Mouse (Mus musculus): ENCODE measurements around the gene Gm49383. TPM values are rescaled to one million over a fixed set of nuclear protein-coding genes. Genes with fewer than 3 reads are reported as not detected.
"Not testable (repeated sequence)": the region's sequence is repeated elsewhere in the genome, so short reads cannot be mapped to it uniquely, and the experiment has no call there.

The Gm49383 gene
- total RNA-seq, 2 experiments from 2014 or later, result 5.7 to 5.9 TPM

- DNase-seq, result no peak
Measured at GRCm38 (mm10) chr12:69198985-69199384, 2.1 kb upstream of the Gm49383 start.

- peak; percentile 61 to 70 for DNase-seq
Measured at GRCm38 (mm10) chr12:69198164-69198535, 1.2 kb upstream of the Gm49383 start, which contains the start of gene Dnaaf2. Dnaaf2 (minus strand) TSS chr12:69198429.

GRCm38 (mm10) chr12:69197378-69198163 is 667 bp upstream of the Gm49383 start:
- DNase-seq, result peak; percentile 42 to 48

- DNase-seq, result no peak
Measured at GRCm38 (mm10) chr12:69192637-69193036, 4.3 kb downstream of the Gm49383 start.

GRCm38 (mm10) chr12:69191396-69191795 is 5.5 kb downstream of the Gm49383 start:
- DNase-seq, result no peak

GRCm38 (mm10) chr12:69190522-69190921 is 6.4 kb downstream of the Gm49383 start:
- no peak for DNase-seq

- no peak for DNase-seq
Measured at GRCm38 (mm10) chr12:69190074-69190473, 6.8 kb downstream of the Gm49383 start.

- DNase-seq, result no peak
Measured at GRCm38 (mm10) chr12:69186811-69187471, 10.0 kb downstream of the Gm49383 start.

- DNase-seq, result no peak
Measured at GRCm38 (mm10) chr12:69185371-69185770, 11.5 kb downstream of the Gm49383 start.

GRCm38 (mm10) chr12:69184342-69185295 is 12.3 kb downstream of the Gm49383 start:
- peak in 1 of 2 experiments; percentile 63 for DNase-seq

GRCm38 (mm10) chr12:69183583-69184308 is 13.2 kb downstream of the Gm49383 start, which contains the start of the genes Rpl36al and Mgat2:
Rpl36al (minus strand) TSS chr12:69184083.
Mgat2 (plus strand) TSS chr12:69184157.
- peak; percentile 98 to 99 for DNase-seq

GRCm38 (mm10) chr12:69181800-69182199 is 15.1 kb downstream of the Gm49383 start:
- no peak for DNase-seq

- DNase-seq, result no peak
Measured at GRCm38 (mm10) chr12:69179371-69179770, 17.5 kb downstream of the Gm49383 start.

GRCm38 (mm10) chr12:69177526-69177925 is 19.4 kb downstream of the Gm49383 start:
- no peak for DNase-seq

- DNase-seq, result no peak
Measured at GRCm38 (mm10) chr12:69175975-69176374, 20.9 kb downstream of the Gm49383 start.

- no peak for DNase-seq
Measured at GRCm38 (mm10) chr12:69171307-69171706, 25.6 kb downstream of the Gm49383 start.

GRCm38 (mm10) chr12:69168461-69169106 is 28.3 kb downstream of the Gm49383 start, which contains the start of gene Lrr1:
Lrr1 (plus strand) TSS chr12:69168814.
- peak; percentile 86 to 87 for DNase-seq

GRCm38 (mm10) chr12:69167656-69168460 is 29.0 kb downstream of the Gm49383 start:
- DNase-seq, result no peak

GRCm38 (mm10) chr12:69166861-69167581 is 29.9 kb downstream of the Gm49383 start:
- DNase-seq, result not testable (repeated sequence)

All from layer of hippocampus, postnatal 36 days (tissue).